Mouse (Mus musculus): ENCODE results near the gene Zfp366. TPM values are rescaled to one million over a fixed set of nuclear protein-coding genes. Genes with fewer than 3 reads are reported as not detected.
A peak's percentile ranks its signal among the peaks of the same experiment; 100 is the strongest.

The Zfp366 gene
- total RNA-seq, 2 experiments from 2014 or later: 5.1 to 8.1 TPM

GRCm38 (mm10) chr13:99222476-99222875 is 37.9 kb downstream of the Zfp366 start:
- no peak for DNase-seq (ENCODE audit: low spot score in 2 of 2)
- intact Hi-C loops (cut with DNase I): no loop called here

GRCm38 (mm10) chr13:99223321-99223884 is 38.8 kb downstream of the Zfp366 start:
- intact Hi-C loops (cut with DNase I): no loop called here
- DNase-seq (ENCODE audit: low spot score in 2 of 2): no peak

DNA sequence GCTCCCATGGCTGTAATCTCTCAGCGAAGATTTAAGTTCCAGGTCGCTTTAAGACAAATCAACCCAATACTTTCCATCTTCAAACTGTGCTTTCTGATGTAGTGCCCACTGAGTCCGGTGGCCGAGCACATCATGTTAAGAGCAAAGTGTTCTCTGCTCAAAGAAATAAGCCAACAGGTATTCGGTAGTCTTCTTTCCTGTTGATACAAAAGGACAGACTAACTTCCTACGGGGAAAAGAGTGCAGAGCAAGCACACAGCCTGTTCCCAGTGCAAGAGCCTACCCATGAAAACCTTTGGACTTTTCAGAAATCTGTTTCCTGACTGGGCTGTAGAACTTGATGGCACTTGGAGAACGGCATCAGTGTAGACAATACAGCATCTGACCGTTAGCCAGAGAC is 39.3 kb downstream of the Zfp366 start:
- DNase-seq (ENCODE audit: low spot score in 2 of 2): no peak
- intact Hi-C loops (cut with DNase I): no loop called here

DNA sequence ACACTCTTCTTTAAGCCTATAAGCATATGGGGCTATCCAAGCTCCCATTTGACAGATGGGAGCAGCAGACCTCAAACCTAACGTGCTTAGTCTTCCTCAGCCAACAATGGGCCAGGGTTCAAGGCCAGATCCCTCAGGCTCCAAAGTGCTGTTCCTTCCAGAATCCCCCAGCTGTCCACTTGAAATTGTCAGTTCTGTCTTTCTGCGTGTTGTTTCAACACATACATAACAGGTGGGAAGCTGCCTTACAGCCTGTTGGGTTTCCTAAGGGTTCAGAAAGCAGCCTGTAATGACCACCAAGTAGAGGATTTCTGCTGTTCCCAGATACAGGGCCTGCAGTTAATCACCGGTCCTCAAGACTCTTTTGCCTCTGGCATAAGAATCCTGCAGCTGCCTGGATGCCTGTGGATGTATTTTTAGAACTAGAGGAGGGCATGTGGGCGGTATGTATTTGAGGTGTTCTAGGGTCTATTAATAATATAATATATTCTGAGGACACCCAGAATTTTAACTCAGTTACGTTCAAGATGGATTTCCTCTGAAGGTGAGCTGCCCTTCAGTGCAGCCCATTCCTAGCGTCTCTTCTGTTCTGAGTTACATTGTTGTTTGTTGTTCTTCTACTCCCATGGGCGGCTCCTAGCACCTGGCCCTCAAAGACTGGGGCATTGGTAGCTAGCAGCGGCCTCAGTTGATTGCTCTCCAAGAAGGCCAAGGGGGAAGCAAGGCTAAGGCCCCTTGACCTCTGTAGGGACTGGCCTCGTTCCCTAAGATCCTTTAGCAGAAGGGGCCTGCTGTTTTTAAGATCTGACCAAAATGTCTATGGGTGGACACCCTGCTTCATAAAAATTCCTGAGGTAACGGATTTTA is 41.0 kb downstream of the Zfp366 start:
- intact Hi-C loops (cut with DNase I): no loop called here
- DNase-seq (ENCODE audit: low spot score in 2 of 2): peak; percentile 39 to 52

DNA sequence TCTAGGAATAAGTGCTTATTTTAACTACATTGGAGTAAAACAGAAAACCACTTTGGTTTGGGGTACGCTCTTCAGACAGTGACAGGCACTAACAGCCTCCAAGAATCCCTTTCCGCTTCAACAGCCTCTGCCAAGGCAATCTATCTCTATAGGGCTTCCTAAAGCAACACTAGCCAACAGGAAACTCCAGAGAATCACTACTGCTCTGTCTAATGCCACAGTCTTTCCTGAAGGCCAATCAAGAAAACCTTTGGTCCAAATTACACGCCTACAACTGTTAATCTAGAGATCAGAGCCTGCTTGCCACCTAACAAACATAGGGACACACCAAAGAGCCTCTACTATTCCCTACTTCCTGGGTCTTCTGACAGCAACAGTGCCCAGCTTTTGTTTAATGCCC is 42.2 kb downstream of the Zfp366 start:
- intact Hi-C loops (cut with DNase I): no loop called here
- DNase-seq (ENCODE audit: low spot score in 2 of 2): no peak

DNA sequence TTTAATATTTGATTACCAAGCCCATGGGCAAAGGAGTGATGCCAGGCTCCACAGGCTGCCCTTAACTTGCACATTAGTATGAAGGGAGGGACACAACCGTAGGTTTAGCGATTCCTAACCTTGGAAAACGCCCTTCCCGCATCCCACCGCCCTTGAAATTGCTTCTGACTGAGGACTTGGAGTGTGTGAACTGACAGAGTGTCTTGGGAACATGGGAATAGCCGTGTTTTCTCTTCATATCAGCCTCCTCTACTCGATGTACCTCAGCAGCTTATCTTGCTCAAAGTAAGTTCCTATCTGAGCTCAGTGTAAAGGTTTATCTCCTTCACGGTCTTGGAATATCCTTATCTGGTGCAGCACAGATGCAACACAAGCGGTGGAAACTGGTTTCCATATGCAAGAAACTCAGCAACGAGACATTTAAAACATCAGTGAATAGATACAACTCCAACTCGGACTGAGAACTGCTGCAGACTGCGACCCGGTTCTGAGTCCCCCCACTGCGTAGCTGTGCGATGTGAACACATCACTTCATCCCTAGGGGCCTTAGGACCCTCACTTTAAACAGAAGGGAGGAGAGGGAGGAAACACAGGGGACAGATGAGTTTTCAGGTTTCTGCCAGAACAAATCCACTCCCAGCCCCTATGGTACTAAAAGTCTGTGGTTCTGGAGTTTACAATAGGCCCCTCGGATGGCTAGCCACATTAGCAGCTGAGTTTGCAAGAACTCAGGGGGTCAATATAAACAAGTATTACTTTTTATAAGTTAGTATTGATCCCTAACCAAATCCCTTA is 43.0 kb downstream of the Zfp366 start:
- intact Hi-C loops (cut with DNase I): no loop called here

DNA sequence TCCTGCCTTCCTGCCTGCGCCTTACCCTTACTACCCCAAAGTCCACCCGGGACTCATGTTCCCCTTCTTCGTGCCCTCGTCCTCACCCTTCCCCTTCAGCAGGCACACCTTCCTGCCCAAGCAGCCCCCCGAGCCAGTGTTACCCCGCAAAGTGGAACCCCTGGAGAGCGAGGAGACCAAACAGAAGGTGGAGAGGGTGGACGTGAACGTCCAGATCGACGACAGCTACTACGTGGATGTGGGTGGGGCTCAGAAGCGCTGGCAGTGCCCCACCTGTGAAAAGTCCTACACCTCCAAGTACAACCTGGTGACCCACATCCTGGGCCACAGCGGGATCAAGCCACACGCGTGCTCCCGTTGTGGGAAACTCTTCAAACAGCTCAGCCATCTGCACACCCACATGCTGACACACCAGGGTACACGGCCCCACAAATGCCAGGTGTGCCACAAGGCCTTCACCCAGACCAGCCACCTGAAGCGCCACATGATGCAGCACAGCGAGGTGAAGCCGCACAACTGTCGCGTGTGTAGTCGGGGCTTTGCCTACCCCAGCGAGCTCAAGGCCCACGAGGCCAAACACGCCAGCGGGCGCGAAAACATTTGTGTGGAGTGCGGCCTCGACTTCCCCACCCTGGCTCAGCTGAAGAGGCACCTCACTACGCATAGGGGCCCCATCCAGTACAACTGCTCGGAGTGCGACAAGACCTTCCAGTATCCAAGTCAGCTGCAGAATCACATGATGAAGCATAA is 44.4 kb downstream of the Zfp366 start:
- DNase-seq (ENCODE audit: low spot score in 2 of 2): no peak
- intact Hi-C loops (cut with DNase I): no loop called here

More for the DNA sequence above, 43.0 kb downstream of the Zfp366 start:
- DNase-seq (ENCODE audit: low spot score in 2 of 2): no peak

GRCm38 (mm10) chr13:99229641-99230494 is 45.2 kb downstream of the Zfp366 start:
- intact Hi-C loops (cut with DNase I): no loop called here
- DNase-seq (ENCODE audit: low spot score in 2 of 2): no peak

GRCm38 (mm10) chr13:99230495-99230868 is 45.9 kb downstream of the Zfp366 start:
- intact Hi-C loops (cut with DNase I): no loop called here
- DNase-seq (ENCODE audit: low spot score in 2 of 2): no peak

DNA sequence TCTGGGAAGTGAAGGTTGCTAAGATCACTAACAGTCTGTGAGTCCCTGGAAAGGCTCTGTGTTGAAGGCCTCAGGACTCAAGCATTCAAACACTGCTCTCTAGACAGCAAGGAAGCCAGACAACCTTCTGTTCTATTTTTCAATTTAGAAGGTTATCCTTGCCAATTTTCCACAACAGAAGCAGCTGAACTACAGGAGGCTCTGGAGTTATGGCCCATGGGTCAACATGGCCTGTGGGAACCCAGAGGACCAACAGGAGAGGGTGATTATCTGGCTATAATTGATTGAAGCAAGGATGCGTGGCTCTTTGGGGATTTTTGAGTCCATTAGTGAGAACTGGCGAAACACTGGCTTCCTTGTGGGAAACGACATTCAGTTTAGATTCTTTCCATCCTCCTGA is 48.7 kb downstream of the Zfp366 start:
- intact Hi-C loops (cut with DNase I): no loop called here
- no peak for DNase-seq (ENCODE audit: low spot score in 2 of 2)

DNA sequence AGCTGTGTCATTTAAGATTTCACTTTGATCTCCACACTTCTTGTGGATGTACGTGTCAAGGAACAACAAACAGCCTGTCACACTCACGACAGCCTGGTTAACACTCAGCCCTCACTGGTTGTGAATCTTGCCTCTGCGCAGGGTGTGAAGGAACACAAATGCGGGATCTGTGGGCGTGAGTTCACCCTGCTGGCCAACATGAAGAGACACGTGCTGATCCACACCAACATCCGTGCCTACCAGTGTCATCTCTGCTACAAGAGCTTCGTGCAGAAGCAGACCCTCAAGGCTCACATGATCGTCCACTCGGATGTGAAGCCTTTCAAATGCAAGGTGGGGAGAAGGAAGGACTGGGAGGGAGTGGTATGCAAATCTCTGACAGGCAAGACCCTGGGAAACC is 49.3 kb downstream of the Zfp366 start:
- intact Hi-C loops (cut with DNase I): no loop called here
- no peak for DNase-seq (ENCODE audit: low spot score in 2 of 2)

DNA sequence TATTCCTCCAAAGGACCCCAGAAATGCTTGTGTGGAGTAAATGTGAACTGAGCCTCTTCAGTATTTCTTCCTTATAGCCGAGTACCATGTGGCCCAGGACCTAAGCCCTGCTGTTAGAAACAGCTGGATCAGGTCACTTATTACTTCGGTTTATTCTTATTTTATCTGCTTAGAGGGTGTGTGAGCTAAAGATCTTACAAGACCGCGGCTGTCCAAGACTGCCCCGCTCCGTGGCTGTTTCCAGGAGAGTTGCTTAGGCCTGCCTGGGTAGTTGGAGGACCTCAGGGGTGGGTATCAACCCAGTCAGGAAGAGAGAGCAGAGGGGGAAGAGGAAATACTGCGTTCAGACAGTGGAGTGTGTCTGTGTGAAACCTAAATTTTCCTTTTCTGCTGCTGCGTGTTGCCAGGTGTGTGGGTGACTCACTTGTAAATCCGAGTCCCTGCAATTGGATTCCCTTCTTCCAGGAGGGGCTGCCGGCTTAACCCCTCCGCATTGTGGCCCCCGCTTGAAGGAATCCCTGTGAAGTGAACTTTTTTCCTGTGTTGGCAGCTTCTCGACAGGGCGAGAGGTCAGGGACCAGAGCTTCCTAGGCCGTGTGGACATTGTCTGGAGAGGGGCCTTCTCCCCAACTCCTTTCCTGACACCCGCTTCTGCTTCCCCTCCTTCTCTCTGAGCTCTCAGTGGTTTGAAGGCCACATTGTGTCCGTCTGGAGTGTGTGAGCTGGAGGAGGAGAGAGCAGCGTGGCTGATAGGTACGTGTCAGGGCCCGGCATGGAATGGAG is 51.0 kb downstream of the Zfp366 start:
- no peak for DNase-seq (ENCODE audit: low spot score in 2 of 2)
- intact Hi-C loops (cut with DNase I): loop anchor here (5.0 kb wide), 1 partner anchor 43 kb away; no protein-coding TSS in a partner anchor

DNA sequence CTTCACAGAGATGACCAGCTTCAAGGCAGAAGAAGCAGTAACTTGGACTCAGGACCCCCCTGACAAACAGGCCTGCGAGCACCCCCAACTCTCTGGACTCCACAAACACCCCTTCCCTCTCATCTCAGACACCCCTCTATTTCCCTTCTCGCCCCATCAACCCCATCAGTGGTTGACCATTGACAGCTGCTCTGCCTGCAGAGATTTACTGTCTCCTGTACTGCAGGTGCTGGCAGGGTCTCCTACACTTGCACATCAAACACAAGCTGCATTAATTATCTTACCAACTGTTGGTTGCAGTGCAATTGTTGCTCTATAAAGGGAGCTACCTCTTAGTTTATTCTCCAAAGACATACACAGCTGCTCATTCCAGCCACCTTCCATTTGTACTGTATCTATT is 51.6 kb downstream of the Zfp366 start:
- no peak for DNase-seq (ENCODE audit: low spot score in 2 of 2)
- intact Hi-C loops (cut with DNase I): loop anchor here (5.0 kb wide), 1 partner anchor 44 kb away; no protein-coding TSS in a partner anchor

GRCm38 (mm10) chr13:99237122-99237521 is 52.5 kb downstream of the Zfp366 start:
- DNase-seq (ENCODE audit: low spot score in 2 of 2): no peak
- intact Hi-C loops (cut with DNase I): loop anchor here (5.0 kb wide), 1 partner anchor 45 kb away; no protein-coding TSS in a partner anchor

DNA sequence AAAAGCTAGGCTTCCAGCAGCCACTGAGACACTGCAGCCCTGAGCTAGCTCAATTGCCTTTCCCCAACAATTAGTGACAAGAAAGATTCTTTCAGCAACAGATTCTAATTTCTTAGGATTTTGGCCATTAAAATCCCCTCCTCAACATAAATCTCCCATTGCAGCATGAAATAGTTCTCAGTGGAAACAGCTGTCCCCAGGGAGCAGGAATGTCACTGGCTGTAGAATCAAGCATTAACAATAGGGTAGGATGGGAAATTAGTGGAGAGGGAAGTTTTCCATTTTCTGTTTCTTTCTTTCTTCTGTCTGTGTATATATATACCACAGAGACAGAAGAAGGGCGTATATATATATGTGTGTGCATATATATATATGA is 53.2 kb downstream of the Zfp366 start:
- no peak for DNase-seq (ENCODE audit: low spot score in 2 of 2)
- intact Hi-C loops (cut with DNase I): loop anchor here (5.0 kb wide), 1 partner anchor 46 kb away; no protein-coding TSS in a partner anchor

DNA sequence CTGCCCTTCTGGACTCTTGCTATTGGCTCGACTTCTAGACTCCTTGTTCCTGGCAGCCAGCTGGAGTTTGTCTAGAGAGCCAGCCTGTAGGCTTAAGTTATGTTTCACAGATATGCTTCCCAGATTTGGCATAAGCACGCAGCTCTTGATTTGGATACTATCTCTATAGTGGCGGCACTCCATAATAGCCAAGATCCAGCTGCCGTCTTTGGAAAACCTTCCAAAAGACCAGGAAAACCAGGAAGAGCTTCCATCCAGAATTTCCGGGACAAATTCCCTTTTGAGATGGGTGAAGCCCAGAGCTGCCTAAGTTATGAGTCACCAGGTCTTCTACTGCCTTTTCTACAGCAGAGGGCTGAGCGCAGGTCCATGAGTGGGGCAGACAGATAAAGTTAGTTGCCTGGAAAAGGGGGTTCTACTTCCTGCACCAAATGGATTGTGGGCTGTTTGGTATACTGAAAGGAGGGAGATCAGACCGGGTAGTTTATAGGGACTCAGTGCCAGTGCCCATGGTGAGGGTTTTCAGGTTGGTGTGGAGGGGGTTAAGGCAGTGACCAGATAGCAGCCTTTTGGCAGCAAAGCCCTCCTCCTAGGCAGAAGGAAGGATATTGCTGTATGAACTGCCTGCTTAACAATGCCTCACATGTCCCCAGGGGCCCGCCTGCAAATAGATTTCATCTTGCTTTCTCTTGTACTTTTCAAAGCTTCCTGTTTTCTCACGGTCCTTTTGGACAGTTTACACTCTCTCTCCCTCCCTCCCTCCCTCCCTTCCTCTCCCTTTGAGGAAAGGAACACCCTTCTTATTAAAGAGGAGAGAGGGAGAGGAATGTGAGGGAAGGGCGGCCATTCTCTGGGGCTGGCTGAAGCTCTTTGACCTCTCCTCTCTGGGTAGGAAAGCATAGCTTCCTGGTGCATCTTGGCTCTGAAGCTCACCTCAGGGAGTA is 53.9 kb downstream of the Zfp366 start:
- intact Hi-C loops (cut with DNase I): loop anchor here (5.0 kb wide), 1 partner anchor 46 kb away; no protein-coding TSS in a partner anchor
- peak; percentile 24 to 62 for DNase-seq (ENCODE audit: low spot score in 2 of 2)

DNA sequence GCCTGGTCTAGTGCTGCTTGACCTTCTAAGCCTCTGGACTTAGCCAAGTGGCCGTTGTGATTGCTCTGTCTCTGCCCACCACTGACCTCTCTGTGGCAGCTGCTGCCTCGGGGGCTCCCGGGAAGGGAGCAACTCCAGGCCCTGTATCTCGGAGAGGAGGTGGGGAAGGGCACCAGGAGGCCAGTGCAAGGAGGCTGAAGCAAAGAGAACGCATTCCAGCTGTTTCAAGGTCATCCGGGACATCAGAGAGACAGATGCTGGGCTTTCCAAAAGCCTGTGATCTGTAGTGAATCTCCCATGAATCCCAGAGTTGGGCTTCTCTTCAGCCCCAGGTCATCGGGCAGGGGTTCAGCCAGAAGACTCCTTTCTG is 54.5 kb downstream of the Zfp366 start:
- intact Hi-C loops (cut with DNase I): loop anchor here (5.0 kb wide), 1 partner anchor 47 kb away; no protein-coding TSS in a partner anchor
- no peak for DNase-seq (ENCODE audit: low spot score in 2 of 2)
